Mouse (Mus musculus) kidney, postnatal 10 days (tissue): ENCODE data around the gene Clta.
"Not testable (repeated sequence)": the region's sequence is repeated elsewhere in the genome, so short reads cannot be mapped to it uniquely, and the experiment has no call there.

Experiments used
- DNase-seq: peaks from one replicate; pipeline ENCODE4 v3.0.0; 2021; ENCODE audit warnings: mixed read lengths

Gene Clta

GRCm38 (mm10) chr4:44028303-44029135 lies 24.3 kb downstream of the Clta start:
- no peak for DNase-seq

DNA sequence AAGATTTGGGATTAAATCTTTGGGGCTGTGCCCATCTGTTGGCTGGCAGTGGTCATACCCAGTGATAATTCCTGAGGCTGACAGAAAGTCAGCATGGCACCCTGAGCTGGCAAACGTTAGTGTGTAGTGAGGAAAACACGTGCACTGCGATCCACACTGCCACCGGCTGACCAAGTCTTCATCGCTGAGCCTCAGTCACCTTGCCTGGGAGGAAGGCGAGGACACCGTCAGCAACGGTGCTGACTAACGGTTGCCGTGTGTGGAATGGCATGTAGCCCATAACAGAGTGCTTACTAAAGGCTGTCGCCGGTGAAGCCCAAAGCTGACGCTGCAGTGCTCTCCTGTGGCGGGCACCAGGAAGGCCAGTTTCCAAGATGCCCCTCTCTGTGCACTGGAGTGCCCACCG lies 25.4 kb downstream of the Clta start:
- DNase-seq: no peak

DNA sequence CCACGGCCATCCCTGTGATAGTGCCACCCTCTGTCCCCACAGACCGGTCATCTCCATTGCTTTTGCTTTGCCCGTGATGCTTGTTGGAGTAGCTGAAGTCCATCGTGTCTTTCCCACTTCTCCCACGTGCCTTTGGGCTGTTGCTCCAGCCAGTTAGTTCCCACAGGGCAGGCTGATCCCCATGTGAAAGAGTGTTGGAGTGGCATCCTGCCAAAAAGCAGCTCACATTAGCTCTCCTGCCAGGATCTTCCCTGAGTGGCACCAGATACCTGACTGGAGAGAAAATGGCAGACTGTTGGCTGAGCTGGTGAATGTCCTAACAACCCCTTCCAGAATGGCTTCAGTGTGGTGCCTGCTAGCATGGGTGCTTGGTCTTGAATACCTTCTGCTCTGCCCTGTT lies 27.3 kb downstream of the Clta start:
- DNase-seq: peak; percentile 40

- no peak for DNase-seq
Observed at GRCm38 (mm10) chr4:44036455-44036854, 32.2 kb downstream of the Clta start.

DNA sequence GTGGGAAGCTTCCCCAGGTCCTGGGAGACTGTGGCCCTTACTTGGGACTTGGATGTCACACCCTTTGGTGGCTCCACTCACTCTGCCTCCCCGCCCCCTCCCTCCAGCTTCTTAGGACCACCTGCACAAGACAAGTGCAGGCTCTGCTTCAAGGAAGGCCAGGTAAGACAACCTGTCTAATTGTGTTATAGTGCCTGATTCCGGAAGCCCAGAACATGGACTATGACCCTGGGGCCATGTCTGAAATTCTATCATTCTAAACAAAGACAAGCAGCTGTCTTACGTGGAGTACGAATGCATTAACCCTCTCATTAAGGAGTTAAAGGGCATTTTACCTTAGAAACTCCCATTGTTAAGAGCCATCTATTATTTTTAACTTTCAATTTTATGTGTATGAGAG lies 36.5 kb downstream of the Clta start:
- no peak for DNase-seq

DNA sequence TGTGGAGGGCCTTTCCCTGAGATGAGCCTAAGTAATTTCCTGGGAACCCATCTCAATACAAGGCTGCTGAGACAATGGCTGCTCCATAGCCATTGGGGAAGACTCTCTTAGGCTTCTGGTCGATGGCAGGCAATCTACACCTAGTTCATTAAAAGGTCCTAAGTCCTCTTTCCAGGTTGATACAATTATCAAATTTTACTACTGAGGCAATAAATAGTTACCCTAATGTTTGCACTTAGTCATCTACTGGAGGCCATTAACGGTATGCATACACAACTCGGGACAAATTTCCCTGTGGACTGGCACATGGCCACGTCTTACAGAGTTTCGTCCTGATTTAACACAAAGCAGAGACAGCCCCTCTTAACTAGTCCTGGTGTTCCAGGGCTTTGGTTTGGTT lies 38.2 kb downstream of the Clta start:
- no peak for DNase-seq

- not testable (repeated sequence) for DNase-seq
Observed at GRCm38 (mm10) chr4:44043182-44043581, 38.9 kb downstream of the Clta start.

DNA sequence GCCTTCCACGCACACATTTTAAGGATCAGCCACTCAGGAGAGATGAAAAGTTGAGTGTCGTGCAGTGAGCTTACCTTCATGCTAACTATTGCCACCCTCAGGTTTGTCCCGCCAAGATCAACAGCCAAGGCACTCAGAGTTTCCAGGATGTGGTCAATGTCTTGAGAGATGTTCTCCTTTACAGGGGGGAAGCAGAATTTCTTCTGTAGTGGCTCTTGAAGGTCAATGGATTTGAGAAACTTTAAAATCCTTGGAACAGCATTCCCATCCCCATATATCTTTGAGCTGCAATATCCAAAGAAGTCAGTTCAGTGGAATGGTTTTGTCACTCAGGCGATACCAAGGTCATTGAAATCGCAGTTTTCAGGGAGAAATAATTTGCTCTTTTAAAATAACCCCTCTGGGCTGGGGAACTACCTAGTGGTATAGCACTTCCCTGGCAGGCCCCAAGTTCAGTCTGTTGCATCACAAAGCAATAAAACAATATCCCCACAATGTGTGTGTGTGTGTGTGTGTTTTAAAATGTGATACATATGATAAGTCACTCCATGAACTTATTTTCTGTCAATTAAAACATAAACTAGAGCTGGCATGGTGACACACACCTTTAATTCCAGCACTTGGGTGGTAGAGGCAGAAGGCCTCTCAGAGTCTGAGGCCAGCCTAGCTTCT lies 40.6 kb downstream of the Clta start:
- DNase-seq: no peak

GRCm38 (mm10) chr4:44046066-44046465 lies 41.8 kb downstream of the Clta start:
- DNase-seq: no peak

DNA sequence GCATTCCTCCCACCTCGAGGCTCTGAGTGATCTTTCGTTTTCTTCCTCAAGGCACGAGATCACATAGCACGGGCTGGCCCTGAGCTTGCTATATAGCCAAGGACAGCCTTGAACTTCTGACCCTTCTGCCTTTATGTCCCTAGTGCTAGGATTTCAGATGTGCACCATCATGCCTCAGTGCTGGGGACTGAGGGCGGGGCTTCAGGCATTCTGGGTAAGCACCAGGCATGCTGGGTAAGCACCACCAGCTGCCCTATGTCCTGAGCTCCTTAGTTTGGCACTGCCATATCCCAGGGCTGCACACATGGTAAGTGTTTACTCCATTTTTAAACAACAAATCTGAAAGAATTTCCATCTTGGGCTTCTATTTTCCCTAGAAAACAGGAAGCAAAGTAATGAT lies 45.6 kb downstream of the Clta start:
- no peak for DNase-seq

DNA sequence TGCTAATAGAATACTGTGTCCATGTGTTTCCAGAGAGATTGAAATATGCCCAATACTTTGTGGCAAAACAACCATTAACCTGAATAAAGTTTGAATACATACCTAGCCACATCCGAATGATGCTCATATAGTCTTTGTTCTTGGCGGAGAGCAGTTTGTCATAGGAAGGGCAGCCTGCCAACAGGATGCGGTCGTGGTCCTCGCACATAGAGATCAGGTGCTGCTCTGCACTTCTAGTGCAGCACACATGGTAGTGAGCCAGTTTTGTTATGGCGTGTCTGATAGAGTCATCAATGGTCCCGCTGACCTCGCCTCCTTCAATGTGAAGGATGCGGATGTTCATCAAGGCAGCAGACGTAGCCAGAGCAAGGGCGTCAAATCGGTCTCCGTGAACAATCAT lies 55.4 kb downstream of the Clta start:
- DNase-seq: no peak

DNA sequence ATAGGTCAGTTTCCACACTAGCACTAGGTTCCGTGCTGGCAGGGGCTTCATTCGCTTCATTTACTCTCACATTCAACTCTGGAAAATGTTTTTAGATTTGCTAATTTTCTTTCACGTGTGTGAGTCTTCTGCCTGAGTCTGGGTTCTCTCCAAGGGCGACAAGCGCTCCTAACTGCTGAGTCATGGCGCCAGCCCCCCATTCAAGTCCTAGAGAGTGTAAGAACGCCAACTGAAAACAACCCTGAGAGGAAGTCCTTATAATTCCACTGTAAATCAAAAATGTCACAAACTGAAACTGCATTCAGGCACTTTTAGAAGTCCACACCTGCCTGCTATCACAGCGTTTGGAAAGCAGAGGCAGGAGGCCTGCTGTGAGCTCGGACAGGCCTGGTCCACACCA lies 57.8 kb downstream of the Clta start:
- DNase-seq: peak; percentile 37

GRCm38 (mm10) chr4:44062816-44063215 lies 58.6 kb downstream of the Clta start:
- DNase-seq: no peak

DNA sequence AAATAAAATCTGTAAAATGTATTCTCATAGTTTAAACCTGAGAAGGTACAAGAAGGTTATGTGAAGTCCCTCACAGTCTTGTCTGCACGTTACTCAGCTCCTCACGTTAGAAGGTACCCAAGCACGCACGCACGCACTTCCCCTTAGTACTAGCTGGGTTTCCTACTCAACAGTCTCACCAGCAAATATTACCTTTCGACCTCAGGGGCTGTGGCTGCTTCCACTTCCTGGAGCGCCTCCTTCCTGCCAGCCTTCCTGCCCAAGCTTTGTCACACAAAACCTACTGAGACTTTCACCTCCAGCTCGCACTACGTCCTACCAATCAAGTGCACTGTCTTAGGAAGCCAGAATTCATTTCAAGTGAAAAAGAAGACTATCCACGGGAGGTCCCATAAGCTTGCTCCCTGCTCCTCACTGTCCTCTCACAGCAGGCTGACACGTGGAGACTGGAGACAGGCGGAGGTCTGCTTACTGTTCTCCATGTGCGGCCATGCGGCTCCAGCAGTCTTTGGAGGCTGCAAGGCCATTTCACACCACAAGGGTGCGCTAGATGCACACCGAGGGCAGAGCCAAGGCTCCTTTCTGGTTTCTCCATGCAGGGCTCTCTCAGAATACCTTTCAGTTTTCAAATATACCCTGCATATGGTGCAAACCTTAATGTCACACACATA lies 61.2 kb downstream of the Clta start:
- DNase-seq: peak; percentile 96

GRCm38 (mm10) chr4:44066891-44067290 lies 62.6 kb downstream of the Clta start:
- no peak for DNase-seq

DNA sequence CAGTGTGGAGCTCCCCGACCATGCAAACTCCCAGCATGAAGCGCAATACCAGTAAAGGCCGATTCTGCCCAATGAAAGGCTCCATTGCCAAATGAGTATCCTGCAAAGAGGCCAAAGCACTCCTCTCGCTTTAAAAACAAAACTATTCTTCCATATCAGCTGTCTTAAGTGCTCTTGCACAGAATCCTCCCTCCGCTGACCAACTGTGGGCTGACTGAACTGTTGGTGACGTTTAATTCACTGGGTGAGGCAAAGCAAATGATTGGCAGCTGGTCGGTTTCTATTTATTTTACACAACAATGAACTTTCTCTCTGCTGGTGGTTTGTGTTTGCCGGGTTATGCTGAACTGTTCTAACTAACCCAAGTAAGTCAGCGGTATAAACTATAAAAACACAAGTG lies 64.5 kb downstream of the Clta start:
- DNase-seq: no peak

DNA sequence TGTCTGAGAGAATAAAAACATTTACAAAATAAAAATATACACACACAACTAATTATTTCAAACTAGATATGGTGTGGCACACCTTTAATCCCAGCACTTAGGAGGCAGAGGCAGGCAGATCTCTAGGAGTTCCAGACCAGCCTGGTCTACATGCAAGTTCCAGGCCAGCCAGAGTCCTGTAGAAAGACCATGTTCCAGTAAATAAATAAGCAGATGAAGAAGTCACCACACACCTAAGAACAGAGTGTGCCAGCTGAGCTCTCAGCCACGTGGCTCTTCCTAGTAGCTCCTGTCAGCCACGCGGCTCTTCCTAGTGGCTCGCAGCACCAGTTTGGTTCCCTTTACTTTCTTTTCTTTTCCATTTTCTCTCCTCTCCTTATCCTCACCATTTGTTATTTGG lies 65.2 kb downstream of the Clta start:
- DNase-seq: no peak

GRCm38 (mm10) chr4:44070641-44071040 lies 66.4 kb downstream of the Clta start:
- no peak for DNase-seq

DNA sequence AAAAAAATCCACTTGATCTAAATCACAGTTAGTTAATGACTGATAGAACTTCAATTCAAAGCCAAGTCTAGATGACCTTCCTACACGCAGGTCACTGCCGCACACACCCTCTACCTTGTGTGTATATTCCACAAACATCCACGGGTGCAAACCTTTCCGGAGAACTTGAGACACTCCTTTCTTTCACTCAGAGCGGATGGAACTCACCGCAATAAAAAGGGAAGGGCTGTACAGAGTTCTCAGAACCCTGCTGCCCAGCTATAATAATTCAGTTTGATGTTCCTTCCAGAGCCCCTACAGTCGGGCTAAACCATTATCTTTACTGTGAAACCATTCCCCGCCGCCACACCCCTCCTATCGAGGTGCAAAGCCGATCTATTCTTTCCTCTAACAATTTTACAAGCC lies 67.5 kb downstream of the Clta start:
- DNase-seq: peak; percentile 25

DNA sequence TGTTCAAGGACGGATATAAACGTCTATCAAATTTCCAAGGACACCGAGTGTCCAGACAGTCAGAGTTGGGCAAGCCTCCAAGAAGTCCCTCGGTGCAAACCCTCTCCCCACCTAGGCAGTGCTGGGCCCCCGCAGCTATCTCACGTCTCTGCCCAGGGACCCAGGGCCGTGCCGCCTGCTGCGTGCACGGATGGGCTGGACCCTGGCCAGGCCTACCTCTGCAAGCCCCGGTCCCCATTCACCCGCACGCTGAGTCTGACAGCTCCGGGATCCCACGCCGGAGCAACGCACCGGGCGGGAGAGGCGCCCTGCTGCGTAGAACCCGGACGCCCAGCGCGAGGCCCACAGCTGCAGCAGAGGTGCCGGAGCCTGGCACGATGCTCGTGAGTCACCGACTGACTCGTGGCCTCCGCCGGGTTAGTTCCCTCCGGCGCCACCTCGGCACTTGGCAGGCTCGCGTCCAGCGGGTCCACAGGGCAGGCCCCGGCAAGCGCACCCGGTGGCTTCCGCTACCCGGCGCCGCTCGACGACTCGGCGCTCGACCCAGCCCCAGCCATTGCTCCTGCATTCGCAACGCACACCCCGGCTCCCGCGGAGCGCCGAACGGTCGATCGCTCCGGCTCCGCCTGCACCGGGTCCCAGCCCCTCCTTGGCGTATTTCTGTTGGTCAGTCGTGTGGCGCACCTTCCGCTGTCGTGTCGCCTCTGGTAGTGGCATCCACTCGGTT lies 68.1 kb downstream of the Clta start:
- DNase-seq: peak; percentile 96

DNA sequence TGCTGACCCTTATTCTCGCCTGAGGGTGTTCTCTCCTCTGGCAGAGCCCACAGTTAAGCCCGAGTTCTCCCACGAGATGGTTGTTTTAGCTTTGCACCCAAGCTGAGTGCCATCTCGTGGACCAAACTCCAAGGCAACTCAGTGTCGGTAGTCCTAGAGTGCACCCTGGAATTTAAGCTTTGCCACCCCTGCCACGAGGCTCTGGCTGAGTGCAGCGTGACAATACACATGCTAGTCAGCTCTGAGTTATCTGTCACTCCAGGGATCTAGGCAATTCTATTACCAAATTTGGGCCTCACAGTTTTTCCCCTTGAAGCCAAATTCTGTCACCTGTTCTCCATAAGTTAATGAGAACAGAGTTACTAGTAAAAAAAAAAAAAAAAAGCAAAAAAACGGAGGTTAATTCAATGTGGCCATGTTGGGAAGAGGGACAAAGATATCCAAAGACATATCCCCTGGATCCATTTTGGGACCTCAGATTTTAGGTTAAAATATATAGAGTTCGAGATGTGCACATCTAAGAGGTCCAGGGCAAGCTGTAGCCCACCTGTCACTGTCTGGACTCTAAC lies 68.7 kb downstream of the Clta start:
- no peak for DNase-seq

DNA sequence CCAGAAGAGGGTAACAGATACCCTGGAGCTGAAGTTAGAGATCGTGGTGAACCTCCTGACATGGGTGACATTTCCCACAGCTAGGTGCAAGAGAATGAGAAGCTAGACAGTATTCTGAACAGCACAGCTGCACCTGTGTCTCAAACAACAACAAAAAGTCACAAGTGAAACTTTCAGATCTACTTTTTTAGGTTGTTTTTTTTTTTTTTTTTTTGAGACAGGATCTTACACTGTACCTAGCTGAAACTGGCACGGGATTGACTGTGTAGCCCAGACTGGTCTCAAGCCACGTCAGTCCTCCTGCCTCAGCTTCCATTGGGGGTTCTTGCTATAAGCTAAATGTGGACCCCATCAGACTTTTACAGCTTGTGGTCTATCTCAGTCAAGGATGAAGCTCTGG lies 69.5 kb downstream of the Clta start:
- no peak for DNase-seq

DNA sequence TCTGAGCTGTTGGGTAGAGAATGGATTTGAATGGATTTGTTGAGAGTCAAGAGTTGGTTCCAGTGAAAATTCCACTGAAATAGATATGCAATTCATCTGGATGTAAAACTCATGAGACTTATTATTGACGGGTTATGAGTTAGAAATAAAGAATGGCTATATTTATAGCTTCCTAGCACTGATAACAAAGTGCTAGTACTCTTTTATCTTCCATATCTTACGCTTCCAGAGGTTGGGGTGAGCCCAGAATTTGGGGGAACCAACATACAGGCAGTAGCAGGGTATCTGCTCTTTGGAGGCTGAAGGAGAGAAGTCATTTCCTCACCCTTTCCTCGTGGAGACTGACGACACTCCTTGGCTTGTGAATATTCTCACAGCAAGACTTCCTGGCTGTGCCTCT lies 70.2 kb downstream of the Clta start:
- no peak for DNase-seq
